ENCODE assay signal across 14 mouse cellular contexts in genomic region chr14:58617656-58618055, GRCm38 (mm10).
A peak's percentile ranks its signal among the peaks of the same experiment; 100 is the strongest.
DNase-seq lines count a peak whose midpoint lies in the region; ATAC-seq and TF ChIP-seq lines count a peak whose summit lies in the region.
"Had no signal": no experiment of that assay in that cellular context is flagged by ENCODE, and none has a peak within 500 bp of the region (broad histone marks: within the 10 kb centered on the region; RNA-seq: fewer than 3 reads in every experiment).

No protein-coding gene starts in this region.

- 32% methylated on average over 10 of the region's 10 CpGs for WGBS in limb, embryonic 10.5 days
- 77% methylated on average over 10 of the region's 10 CpGs for WGBS in midbrain, embryonic 11.5 days

- no peaks in the 10 kb centered on the region for H3K36me3 ChIP-seq in limb, embryonic 10.5 days
- no peaks in the 10 kb centered on the region for H3K36me3 ChIP-seq in midbrain, embryonic 11.5 days (ENCODE audit: control insufficient read depth, insufficient read depth, low read length)
- H3K36me3 ChIP-seq: heart, embryonic 15.5 days had no signal

- H3K9ac ChIP-seq in midbrain, embryonic 11.5 days (ENCODE audit: low read length) = no peak overlapping the region
- H3K9ac ChIP-seq: heart, embryonic 15.5 days had no signal

- intact Hi-C loops in gastrocnemius, postnatal 14 days (cut with DNase I; ENCODE audit: low total_unique reads) = no loop called here
- intact Hi-C loops in left cerebral cortex, postnatal 14 days (cut with DNase I) = no loop called here
- intact Hi-C loops in left cerebral cortex, adult 2 months (cut with DNase I) = no loop called here

- no peak for ATAC-seq in midbrain, embryonic 11.5 days (ENCODE audit: low FRiP score)
- no peak for ATAC-seq in granulocyte monocyte progenitor cell, adult 5-6 weeks (replicated peaks; ENCODE audit: poor library complexity, severe bottlenecking)
- ATAC-seq: midbrain, embryonic 16.5 days had no signal

- TF ChIP-seq CTCF in left cerebral cortex, adult 2 months (IDR thresholded peaks at IDR 0.05) = no peak

- no peaks in the 10 kb centered on the region for H3K9me3 ChIP-seq in limb, embryonic 10.5 days (replicated peaks)
- H3K9me3 ChIP-seq in midbrain, embryonic 11.5 days (ENCODE audit: control insufficient read depth, low read length) = no peaks in the 10 kb centered on the region
- H3K9me3 ChIP-seq: heart, embryonic 15.5 days had no signal

- H3K27ac ChIP-seq in left cerebral cortex, adult 2 months = no peak overlapping the region
- peak overlapping the region; percentile 14 for H3K27ac ChIP-seq in limb, embryonic 10.5 days
- no peak overlapping the region for H3K27ac ChIP-seq in midbrain, embryonic 11.5 days (ENCODE audit: low read depth, low read length)
- H3K27ac ChIP-seq: heart, adult 2 months; heart, embryonic 15.5 days had no signal

- no peak overlapping the region for H3K4me2 ChIP-seq in midbrain, embryonic 11.5 days
- H3K4me2 ChIP-seq: heart, embryonic 15.5 days had no signal

- H3K4me1 ChIP-seq in limb, embryonic 10.5 days = peaks cover 24% of the 10 kb centered on the region
- no peaks in the 10 kb centered on the region for H3K4me1 ChIP-seq in midbrain, embryonic 11.5 days (ENCODE audit: control insufficient read depth, insufficient read depth, low read length)

- no peak overlapping the region for H3K4me3 ChIP-seq in left cerebral cortex, adult 2 months
- no peak overlapping the region for H3K4me3 ChIP-seq in limb, embryonic 10.5 days
- no peak overlapping the region for H3K4me3 ChIP-seq in midbrain, embryonic 11.5 days (ENCODE audit: low read depth, low read length)
- H3K4me3 ChIP-seq: heart, adult 2 months; heart, embryonic 15.5 days had no signal

- H3K27me3 ChIP-seq in limb, embryonic 10.5 days (ENCODE audit: low read depth, poor library complexity, severe bottlenecking) = no peaks in the 10 kb centered on the region
- H3K27me3 ChIP-seq in midbrain, embryonic 11.5 days (ENCODE audit: control insufficient read depth, insufficient read depth, low read length) = no peaks in the 10 kb centered on the region
- H3K27me3 ChIP-seq: heart, embryonic 15.5 days had no signal

- DNase-seq in gastrocnemius, postnatal 25 days = peak; percentile 9
- DNase-seq in gastrocnemius, postnatal 14 days = no peak
- DNase-seq in left cerebral cortex, postnatal 14 days (ENCODE audit: low spot score in 2 of 2) = peak; percentile 4 to 13
- DNase-seq in left cerebral cortex, adult 2 months (ENCODE audit: extremely low spot score in 1 of 2, low spot score in 2 of 2) = no peak
- peak; percentile 42 for DNase-seq in brain, adult 2 months (ENCODE audit: low read depth, low spot score)
- DNase-seq in limb, embryonic 10.5 days (ENCODE audit: low spot score) = peak; percentile 38
- DNase-seq in midbrain, embryonic 11.5 days (ENCODE audit: low spot score, missing footprints) = no peak
- DNase-seq: adrenal gland, postnatal 14 days; cerebellum, adult 9-10 months; lung, adult 2 months had no signal

Comparison
In these comparisons a context has a peak if more than half of its experiments do, and no peak if none do; other contexts are left out.
1. DNase-seq: peak in gastrocnemius, postnatal 25 days (single experiment), left cerebral cortex, postnatal 14 days (2 of 2), brain, adult 2 months (single experiment) and limb, embryonic 10.5 days (single experiment); none in gastrocnemius, postnatal 14 days (single experiment), left cerebral cortex, adult 2 months (0 of 2) and midbrain, embryonic 11.5 days (single experiment).